Mouse (Mus musculus) ES-E14 (cell line): Measurements from ENCODE around the gene Morn5.

Experiments used
- CHD2 ChIP-seq: IDR thresholded peaks from 2 replicates; pipeline ENCODE4 v1.6.1; 2014; ENCODE audit warnings: mild to moderate bottlenecking, low read depth, low read length, inconsistent platforms
- ZC3H11A ChIP-seq: IDR thresholded peaks from 2 replicates; pipeline ENCODE4 v1.6.1; 2012; ENCODE audit warnings: low read depth, mild to moderate bottlenecking, inconsistent platforms, low read length, borderline replicate concordance
- ZNF384 ChIP-seq: IDR thresholded peaks from 2 replicates; pipeline ENCODE4 v1.6.1; 2012; ENCODE audit warnings: low read depth, low read length, inconsistent platforms

DNA sequence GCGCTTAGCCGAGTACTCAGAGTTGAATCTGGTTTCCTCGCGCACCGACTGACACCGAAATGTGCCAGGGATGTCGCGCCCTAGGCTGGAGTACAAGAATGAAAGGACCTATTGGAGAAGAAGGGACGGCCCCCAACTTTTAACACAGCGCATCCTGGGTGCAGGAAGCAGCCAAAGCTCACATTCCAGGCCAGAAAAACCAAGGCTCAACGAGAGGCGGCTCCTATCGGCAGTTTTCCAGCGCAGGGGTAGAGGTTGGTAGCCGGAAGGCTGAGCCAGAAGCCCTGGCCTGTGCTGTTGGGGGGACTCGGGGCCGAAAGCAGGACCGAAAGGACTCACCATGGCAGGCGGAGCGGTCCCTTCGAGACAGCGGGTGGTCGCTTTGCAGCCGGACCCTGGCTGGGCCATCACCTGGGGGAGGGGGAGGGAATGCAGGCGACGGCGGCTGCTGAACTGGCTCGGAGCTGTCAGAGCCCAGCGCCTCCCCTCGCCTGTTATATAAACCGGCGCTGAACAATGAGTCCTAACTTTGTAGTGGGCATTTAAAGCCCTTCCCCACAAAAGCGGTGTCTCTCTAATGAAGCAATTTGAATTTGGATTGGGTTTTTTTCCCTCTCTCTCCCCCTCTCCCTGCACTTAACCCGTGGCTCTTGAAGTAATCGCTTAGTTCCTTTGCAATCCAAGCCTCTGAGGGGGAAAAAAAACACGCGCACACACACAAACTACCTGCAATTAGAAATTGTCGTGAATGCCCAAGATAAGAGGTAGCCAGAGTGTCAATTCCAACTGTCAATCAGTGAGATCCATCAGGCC is 54.5 kb downstream of the Morn5 start:
- no peak for TF ChIP-seq CHD2
- TF ChIP-seq ZC3H11A = no peak
- TF ChIP-seq ZNF384 = no peak
